Mouse (Mus musculus) frontal cortex, postnatal 10 days (tissue): Measurements from ENCODE around the gene Apba1.

Experiments
- DNase-seq, 2 experiments: peaks; one replicate each; pipeline ENCODE4 v3.0.0; 2022; ENCODE audit warnings: low spot score in 2 of 2, mixed read lengths in 1 of 2

Apba1 gene

DNA sequence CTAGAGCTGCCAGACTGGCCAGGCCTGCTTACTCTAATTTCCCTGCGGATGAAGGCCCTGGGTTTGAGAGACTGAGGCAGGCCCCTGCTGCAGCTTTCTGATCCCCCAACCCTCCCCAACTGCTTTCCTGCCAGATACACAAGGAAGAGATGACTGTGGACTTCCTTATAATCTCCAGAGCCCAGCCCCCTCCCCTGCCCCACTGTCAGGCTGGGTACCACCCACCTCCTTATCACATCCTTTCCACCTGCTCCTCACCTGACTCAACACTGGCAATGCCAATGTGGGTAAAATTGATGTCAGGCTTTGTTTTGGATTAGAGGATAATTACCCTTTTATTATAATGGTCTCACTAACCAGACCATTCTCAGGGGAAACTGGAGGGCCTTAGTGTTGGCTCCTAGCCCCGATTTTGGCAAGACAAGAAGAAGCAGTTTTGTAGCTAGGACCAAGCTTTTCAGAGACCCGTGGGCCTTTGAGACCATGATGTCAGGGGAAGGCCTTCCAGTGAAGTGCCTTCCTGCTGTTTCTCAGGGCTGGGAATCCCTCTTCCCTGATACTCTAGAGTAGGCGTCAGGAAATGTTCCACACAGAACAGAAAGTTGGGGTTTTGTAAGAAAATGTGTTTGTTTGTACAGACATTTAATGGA lies 44.7 kb downstream of the Apba1 start:
- DNase-seq, result no peak

DNA sequence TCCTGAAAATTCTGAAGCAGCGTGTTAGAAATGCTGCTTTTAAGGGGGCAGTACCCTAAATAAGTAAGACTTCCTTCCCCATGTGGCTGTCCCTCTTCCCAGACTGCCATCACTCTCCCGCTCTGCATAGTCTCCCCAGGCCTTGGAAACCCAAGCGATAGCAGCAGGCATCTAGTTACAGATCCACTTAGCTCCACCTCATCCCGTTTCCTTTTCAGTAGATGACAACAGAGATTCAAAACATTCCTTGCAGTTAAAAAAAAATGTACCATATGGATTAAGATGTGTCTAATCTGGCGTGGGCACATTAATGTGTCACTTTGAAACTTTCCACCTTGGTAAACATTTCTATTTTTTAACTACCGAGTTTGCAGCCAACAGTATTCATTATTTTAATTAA lies 48.1 kb downstream of the Apba1 start:
- DNase-seq, result no peak

DNA sequence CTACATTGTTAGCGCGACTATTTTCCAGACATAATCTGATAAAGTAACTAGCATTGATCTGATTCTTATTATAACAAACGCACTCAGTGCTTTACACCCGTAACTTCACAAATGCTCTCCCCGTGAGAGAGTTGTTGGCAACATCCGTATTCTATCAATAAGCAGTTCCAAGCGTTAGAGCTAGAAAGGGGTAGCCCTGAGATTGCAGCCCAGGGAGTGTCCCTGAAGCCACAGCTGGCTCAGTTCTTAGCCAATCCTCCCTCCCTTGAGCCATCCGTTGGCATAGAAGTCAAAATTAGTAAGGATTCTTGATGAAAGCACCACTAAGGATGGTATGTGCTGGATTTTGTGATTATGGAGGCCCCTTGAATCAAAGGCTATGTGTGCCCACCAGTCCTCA lies 48.7 kb downstream of the Apba1 start:
- no peak for DNase-seq

DNA sequence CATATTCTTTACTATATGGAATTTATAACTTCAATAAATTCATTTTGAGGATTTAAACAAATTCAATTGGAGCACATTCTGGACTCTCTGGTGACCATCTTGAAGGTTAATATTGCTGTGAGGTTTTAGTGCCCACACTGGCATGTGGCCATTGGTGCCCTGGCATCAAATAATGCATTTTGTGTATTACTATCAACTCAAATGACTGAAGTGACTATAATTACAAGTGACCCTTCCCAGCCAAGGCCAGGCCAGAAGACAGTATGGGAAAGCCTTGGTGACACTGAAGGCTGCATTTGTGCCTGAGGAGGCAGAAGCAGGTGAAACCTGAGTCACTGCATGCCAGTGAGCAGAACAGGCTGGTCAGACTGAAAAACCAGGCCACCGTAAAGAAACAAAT lies 50.5 kb downstream of the Apba1 start:
- no peak for DNase-seq

DNA sequence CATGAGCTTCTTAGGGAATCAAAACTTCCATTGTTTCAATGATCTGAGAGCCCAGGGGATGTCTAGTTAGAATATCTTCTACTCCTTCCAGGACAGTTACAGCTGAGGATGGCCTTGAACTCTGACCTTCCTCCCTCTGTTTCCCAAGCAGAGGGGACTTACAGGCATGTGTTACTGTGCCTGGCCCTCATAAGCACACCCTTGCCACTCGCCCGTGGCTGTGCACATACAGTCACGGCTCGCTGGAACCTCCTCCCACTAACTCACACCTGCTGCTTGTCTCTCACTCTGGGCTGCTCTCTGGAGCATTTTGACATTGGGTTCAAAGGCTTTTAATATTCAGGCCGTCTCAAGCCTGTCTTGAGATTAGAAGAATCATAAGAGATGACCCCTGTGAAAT lies 51.8 kb downstream of the Apba1 start:
- DNase-seq, result no peak

DNA sequence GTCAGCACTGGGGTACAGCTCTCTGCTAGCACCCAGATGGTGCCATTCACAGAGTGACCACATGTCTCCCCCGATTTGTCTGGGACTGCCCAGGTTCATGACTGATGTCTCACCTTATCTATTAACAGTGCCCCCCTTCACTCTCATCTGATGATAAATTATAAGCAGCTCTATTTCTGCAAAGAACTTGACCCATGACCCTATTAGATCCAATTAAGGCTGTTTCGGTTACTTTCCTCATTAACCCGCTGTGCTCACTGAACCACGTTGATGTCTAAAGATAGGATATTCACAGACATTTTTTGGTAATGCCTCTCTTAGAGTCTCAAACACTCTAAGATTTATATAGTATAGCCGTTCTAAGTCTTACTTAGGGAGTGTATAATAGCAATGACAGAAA lies 52.3 kb downstream of the Apba1 start:
- no peak for DNase-seq

DNA sequence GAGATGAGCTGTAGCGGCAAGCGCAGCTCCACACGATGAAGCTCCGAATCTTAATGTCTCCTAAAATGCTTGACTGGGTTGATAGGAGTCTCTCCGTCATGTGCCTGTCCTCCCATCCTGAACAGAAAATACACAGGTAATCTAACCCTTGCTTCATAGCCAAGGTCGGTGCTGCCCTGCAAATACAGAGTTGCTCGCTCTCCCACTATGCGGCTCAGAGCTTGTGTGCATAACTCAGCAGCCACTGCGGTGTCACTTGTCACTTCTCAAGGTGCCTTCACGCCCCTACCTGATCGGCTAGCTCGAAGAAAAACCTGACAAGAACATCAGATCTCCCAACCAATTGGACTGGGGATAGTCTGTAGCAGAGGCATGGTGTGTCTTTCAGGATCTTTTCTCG lies 58.1 kb downstream of the Apba1 start:
- DNase-seq, result no peak

DNA sequence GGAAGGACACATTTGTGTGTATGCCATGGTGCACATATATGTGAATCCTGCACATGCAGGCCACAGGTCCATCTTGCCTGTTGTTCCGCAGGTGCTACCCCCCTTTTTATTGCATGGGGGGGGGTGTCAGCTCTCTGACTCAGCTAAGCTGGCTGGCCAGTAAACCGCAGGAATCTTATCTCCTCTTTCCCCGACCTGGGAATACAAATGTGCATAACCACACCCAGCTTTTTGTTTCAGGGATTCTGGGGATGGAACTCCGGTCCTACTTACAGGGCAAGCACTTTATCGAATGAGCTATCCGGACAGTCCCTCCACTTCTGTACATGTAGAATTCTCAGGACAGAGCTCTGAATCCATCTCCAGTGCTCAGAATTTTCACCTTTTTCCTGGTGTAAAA lies 58.5 kb downstream of the Apba1 start:
- DNase-seq, result no peak

DNA sequence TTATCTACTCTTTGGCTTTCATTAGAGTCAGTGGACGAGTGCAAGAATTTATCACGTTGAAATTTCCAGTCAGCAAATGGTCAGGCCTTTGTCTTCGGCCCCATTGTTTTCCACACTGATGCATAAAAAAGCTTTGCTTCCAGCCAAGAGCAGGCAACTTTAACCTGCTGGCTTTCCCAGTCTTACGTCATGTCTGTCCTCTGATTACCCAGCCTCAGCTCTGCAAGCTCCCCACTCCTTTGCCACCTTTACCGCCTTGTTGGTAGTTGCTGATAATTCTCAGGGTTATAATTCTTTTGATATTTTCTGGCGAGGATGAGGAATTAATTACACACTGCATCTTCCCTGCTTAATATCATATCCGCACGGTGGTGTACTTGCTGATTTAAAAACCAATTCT lies 61.2 kb downstream of the Apba1 start:
- DNase-seq, result no peak

DNA sequence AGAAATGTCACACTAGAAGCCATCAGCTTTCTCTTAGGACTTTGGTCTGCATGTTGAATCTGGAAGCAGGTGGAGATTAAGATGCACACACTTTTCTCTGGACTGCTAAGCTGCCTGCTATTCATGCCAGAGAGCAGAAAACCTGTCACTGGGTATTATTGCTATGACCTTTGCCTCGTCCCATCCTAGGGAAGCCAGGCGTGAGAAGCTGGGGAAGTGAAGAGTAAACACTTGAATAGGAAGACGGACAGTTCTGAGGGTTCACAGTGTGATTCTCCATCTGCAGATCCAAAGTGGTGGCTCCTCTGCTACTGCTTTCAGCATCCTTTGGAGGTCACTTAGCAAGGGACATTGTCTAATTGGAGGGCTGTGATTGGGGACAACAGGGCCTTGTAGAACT lies 63.8 kb downstream of the Apba1 start:
- DNase-seq, result no peak

DNA sequence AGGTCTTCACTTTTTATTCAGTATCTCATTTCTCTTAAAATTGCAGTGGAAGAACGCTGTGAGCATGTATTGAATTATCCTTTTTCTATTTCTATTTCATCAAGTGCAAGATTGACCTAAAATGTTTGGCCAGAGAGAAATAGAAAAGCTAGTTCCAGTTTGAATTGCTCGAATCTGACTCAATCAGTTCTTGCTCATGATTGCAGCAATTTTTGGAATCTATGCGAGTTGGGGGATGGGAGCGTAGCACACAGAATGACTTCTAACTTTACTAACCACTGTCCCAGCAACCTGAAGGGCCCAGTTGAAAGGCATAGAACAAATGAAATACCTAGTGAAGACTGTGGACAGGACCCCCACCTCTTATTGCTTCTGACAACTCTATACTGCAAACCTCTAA lies 64.8 kb downstream of the Apba1 start:
- DNase-seq, result no peak

DNA sequence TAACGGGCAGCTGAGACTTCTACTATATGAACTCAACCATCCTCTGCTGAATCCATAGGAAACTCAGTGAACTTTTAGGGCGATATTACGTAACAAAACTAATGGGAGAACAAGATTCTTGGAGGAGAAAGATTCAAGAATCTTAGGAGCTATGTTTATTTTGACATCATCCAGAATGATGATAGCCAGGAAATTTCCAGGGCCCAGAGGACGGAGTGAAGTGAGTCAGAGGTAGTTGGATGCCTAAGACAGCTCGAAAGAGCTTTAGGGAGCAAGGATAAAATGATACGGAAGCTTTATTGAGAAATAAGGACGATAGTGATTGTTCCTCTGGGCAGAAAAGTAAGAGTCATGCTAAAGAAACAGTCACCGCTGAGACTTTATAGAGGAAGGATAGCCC lies 67.6 kb downstream of the Apba1 start:
- no peak for DNase-seq

DNA sequence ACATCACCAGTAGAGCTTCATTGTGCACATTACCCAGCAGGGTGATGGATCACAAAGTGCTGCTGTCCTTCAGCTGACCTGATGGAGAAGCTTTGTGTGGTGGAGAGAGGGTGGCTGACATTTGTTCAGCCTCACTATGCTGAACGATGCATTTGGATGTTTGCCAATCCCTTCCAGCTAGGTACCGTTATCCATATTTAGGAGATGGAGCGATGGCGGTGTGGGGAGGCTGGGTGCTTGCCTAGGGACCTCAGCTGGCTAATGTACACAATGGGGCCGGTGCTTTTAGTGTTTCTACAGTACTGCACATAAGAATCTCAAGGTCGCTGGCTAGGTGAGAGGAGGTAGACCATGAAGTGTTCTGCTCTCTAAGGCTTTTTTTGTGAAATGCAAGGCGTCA lies 72.1 kb downstream of the Apba1 start:
- DNase-seq, result no peak

DNA sequence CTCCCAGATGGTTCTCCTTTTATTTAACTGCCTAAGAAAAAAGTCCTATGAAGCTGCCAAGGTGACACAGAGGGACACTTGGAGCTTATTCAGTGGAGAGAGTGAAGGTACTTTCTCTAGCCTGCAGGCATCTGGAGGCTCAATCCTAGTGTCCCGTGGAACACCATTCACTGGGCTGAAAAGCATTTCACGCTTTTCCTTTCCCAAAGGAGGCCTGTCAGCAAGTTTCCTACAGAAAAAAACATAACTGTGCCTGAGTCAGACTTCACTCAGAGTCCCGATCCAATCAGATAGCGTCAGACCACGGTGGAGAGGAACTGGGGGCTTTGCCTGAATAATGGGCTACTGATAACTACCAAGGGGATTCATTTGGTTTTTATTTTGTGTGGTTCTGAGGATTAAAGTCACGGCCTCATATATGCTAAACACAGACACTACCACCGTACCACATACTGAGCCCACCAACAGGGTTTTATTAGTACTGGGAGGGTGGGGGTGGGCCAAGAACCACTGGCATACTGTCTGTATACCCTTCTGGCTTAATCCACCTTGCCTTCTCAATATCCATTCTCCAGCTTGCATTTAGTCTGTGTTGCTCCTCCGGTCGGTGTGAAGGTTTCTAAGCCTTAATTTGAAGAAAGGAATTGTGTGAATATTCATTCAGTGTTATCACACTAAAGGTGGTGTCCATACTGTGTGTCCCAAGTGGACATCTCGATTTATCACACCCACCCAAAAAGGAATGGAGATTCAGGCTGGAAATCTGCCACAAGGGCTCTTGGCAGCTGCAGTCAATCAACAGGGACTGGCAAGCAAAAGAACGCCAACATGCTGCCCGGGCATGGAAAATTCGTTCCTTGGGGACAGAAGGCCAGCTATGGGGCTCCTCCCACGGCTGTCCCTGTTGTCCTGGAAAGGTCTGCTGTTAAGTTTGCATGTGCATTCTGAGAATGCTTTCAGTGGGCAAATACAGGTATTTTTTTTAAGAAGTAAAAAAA lies 75.3 kb downstream of the Apba1 start:
- DNase-seq, result no peak

DNA sequence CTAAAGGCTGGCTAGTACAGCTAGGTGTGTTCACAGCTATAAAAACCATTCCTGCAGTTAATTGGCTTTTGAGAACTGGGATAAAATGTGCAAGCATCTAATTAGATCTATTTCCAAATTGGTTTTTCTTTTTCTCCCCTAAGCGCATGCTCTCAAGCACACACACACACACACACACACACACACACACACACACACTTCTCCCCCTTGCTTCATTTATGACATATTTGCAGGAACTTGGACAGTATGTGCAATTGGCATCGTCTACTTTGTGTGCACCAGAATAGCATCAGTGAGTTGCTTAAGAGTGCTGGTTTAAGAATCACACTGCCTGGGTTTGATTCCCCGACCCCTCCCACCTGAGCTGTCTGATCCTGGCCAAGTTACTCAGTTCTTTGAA lies 76.0 kb downstream of the Apba1 start:
- DNase-seq, result peak in 1 of 2 experiments; percentile 31

DNA sequence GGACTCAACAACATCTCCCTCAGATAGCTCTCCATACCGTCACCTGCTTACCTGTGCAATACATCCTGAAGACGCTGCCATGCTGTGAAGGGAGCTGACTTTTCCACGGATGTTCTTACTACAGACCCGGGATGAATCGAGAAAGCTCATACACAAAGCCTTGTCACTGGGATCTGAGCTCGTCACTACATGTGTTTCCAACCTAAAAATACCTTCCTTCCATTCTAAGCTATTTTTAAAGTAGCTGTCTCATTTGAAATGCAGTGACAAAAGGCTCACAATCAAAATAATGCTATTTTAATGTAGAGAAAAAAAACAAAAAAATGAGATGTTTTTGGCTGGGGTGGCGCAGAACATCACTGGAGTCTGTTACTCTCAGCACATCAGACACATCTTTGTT lies 97.1 kb downstream of the Apba1 start:
- DNase-seq, result no peak

DNA sequence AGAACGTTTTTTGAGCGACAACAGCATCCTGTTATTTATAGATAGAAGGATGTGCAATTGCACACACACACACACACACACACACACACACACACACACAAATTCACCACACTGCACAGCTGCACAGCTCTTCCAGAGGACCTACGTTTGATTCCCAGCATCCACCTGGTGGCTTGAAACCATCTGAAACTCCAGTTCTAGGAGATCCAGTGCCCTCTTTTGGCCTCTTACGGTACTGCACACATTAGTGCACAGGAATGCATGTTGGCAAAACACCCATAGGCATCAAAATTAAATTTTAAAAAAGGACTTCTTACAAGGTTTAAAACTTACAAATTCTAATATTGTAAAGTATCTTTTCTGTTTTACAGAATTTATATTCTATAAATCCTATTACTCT lies 99.4 kb downstream of the Apba1 start:
- no peak for DNase-seq

DNA sequence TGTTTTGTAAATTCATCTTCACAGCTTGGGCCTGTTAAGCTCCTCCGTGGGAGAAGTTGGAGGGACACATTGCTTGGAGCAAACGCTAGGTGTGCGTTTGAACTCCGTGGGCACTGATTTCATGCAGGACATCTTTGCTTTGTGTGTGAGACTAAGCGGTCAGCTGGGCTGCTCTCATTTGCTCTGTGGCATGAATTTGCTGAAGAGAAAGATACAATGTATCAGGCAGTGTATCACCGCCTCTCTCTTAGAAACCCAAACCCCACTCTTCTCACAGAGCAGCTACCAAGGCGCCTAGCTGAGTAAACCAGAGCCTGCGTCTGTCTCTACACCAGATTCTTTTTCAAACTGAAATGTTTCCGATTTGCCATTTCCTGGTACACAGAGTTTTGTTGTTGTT lies 100.1 kb downstream of the Apba1 start:
- no peak for DNase-seq

DNA sequence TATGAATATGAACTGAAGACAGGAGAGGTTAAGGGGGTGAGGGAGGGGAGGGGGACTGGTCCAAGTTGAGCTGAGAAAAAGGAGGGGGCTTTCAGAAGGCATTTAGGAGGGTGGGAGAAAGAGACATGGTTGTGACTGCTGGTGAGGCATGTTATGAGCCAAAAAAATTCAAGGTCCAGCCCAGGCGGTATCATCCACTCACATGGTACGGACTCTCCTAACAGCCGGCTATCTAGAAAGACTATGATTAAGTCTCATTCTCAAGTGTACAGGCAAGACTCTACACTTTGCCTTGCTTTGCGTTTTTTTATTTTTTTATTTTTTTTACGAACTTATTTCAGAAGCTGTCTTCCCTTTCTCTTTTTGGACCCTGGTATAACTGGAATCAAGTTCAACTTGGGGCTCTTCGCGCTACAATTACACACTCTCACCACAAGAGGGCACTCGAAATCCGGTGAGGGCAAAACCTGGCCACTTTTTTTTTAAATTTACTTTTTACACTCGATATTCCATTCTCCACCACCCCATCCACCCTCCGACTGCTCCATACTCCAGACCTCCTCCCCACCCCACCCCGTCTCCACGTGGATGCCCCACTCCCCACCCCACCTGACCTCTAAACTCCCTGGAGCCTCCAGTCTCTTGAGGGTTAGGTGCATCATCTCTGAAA lies 101.6 kb downstream of the Apba1 start:
- no peak for DNase-seq

DNA sequence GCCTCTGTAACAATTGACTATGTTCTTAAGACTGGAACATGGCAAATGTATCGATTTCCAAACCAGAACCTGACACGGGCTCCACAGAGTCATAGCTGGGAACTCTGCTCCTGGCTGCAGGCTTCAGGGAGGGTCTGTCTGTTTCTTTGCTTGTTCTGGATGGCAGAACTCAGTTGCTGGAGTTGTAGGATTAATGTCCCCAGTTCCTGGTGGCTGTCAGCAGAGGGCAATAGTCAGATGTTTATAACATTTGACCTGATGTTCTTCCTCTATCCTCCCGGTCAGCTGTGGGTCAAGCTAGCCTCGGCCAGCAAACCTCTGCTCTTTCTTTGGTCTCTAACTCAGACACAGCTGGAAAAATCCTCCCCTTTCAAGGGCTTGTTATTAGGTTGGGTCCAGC lies 104.0 kb downstream of the Apba1 start:
- no peak for DNase-seq

DNA sequence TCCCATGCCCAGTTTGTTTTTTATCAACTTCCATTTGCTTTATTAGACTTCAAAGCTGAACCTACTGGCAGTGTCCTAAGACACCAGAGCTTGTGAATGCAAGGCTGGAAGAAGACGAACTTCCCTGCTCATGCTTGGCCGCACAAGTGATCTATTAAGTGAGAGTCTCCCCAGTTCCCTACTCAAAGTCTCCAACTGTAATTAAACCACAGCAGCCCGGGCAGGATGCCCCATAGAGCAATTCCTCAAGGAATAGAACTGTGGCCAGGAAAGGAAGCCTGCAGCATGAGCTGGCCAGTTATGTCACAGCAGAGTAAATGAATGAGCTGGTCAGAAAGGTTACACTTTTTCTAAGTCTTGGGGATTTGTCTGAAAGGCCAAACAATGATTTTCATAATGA lies 105.3 kb downstream of the Apba1 start:
- DNase-seq, result no peak

DNA sequence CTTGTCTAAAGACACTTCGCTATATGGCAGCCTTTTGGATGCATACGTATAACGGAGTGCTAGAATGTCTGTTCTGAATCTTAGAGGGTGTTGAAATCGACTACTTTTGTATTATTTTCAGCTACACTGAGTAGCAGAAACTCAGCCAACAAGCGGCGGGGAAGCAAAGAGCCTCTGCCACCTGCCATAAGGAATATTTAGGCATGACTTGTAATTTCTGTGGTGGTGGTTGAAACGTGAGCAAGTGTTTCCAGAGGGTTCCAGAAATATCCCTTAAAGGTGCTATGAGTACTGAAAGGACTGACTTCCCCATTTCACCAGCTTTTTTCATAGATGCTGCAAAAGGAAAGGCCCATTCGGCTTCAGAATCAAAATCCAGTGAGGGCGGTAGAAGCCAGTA lies 107.4 kb downstream of the Apba1 start:
- DNase-seq, result no peak

DNA sequence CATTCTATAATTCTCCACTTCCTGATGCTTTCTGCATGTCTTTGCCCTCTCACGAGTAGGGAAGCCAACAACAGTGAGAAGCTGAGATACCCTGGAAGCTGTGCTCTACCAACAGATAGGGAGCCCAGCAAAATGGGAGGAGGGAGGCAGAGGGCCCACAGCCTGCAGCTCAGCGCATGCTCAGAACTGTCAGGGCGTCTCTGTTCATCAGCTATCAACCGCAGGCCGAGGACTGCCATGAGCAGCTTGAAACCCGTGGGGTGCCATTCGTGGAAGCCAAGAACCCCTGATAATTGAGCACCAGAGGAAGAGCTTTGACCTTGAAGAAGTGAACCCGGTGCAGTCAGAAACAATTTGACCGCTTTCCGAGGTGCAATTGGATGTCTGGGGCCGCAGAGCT lies 108.4 kb downstream of the Apba1 start:
- DNase-seq, result no peak
